In the genomic region with DNA sequence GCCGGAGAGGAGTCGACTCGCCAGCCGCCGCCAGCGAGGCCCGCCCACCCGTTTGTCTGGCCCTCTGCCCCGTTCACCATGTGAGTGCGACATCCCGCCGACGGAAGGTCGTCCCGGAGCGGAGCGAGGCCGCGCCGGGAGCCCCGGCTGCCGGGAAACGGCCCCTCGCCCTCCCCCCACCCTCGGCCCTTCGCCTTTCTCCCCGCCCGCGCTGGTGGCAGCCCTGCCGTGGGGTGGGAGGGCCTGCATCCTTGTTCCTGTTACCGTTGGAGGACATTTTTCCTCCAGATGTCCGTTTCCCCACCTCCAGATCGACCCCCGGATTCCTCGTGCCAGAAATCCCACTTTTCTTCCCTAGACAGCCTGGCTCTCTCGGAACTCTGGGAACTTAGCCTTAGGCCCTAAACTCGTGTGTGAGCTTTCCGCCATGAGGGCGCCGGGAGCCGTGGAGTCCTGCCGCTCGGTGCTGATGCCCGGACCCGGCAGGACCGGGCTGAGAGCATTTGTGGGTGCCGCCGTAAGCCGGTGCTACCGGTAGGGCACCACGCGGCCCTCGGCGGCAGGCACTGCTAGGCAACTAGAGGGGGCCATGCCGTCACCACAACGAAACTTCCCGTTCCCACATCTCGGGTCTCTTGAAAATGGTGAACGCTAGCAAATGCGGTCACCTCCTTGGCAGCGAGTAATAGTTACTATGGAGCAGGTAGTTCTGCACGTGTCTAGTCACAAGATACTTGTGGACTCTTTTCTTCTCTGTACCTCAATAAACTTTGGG, we compare ENCODE assay signal across 8 mouse cellular contexts. TPM values are rescaled to one million over a fixed set of nuclear protein-coding genes. Genes with fewer than 3 reads are reported as not detected.
A peak's percentile ranks its signal among the peaks of the same experiment; 100 is the strongest.
DNase-seq lines count a peak whose midpoint lies in the region; ATAC-seq and TF ChIP-seq lines count a peak whose summit lies in the region.

No protein-coding gene starts in this region.

- WGBS in embryonic facial prominence, embryonic 13.5 days = 0% methylated on average over 57 of the region's 62 CpGs
- WGBS in heart, embryonic 10.5 days = under 1% methylated on average over 54 of the region's 62 CpGs
- WGBS in kidney, embryonic 14.5 days = under 1% methylated on average over 58 of the region's 62 CpGs
- WGBS in liver, embryonic 13.5 days (ENCODE audit: insufficient replicate concordance) = under 1% methylated on average over 62 of the region's 62 CpGs
- WGBS in stomach, embryonic 16.5 days = under 1% methylated on average over 62 of the region's 62 CpGs

- H3K79me2 ChIP-seq in myocyte (ENCODE audit: control insufficient read depth, insufficient read depth) = peaks cover 52% of the 10 kb centered on the region

- peak; percentile 57 for DNase-seq in ovary, postnatal 36 days (ENCODE audit: low spot score)
- no peak for DNase-seq in ovary, postnatal 10 days (ENCODE audit: low spot score)
- peak; percentile 85 for DNase-seq in heart, embryonic 10.5 days (ENCODE audit: low spot score)
- peak; percentile 57 for DNase-seq in liver, embryonic 13.5 days

- TF ChIP-seq POLR2A in myocyte (IDR thresholded peaks at IDR 0.05; ENCODE audit: insufficient read length, low read depth) = peak; percentile 55

- H3K27ac ChIP-seq in embryonic facial prominence, embryonic 13.5 days = peak overlapping the region; percentile 99
- peak overlapping the region; percentile 97 for H3K27ac ChIP-seq in heart, embryonic 10.5 days
- H3K27ac ChIP-seq in kidney, embryonic 14.5 days (ENCODE audit: low read depth, low read length) = peak overlapping the region; percentile 93
- peak overlapping the region; percentile 97 for H3K27ac ChIP-seq in liver, embryonic 13.5 days
- peak overlapping the region; percentile 99 for H3K27ac ChIP-seq in stomach, embryonic 16.5 days (ENCODE audit: low read length)

- H3K27me3 ChIP-seq in embryonic facial prominence, embryonic 13.5 days = no peaks in the 10 kb centered on the region
- H3K27me3 ChIP-seq in heart, embryonic 10.5 days (ENCODE audit: insufficient read depth, poor library complexity, severe bottlenecking) = no peaks in the 10 kb centered on the region
- no peaks in the 10 kb centered on the region for H3K27me3 ChIP-seq in kidney, embryonic 14.5 days (ENCODE audit: control insufficient read depth, insufficient read depth, low read length)
- no peaks in the 10 kb centered on the region for H3K27me3 ChIP-seq in liver, embryonic 13.5 days
- H3K27me3 ChIP-seq in myocyte (ENCODE audit: control insufficient read depth, insufficient read depth, insufficient read length) = no peaks in the 10 kb centered on the region
- H3K27me3 ChIP-seq in stomach, embryonic 16.5 days (ENCODE audit: control insufficient read depth, insufficient read depth, low read length) = no peaks in the 10 kb centered on the region

- peaks cover 23% of the 10 kb centered on the region for H3K4me1 ChIP-seq in embryonic facial prominence, embryonic 13.5 days
- H3K4me1 ChIP-seq in heart, embryonic 10.5 days = peaks cover 11% of the 10 kb centered on the region; the same call in 1 of the 2 replicates
- peaks cover 6% of the 10 kb centered on the region; the same call in 1 of the 2 replicates for H3K4me1 ChIP-seq in kidney, embryonic 14.5 days (ENCODE audit: control insufficient read depth, insufficient read depth, low read length)
- peaks cover 49% of the 10 kb centered on the region for H3K4me1 ChIP-seq in liver, embryonic 13.5 days (replicated peaks)
- peaks cover 12% of the 10 kb centered on the region for H3K4me1 ChIP-seq in stomach, embryonic 16.5 days (ENCODE audit: control insufficient read depth, insufficient read depth, low read length)

- peaks cover 15% of the 10 kb centered on the region for H3K36me3 ChIP-seq in embryonic facial prominence, embryonic 13.5 days
- peaks cover 21% of the 10 kb centered on the region for H3K36me3 ChIP-seq in heart, embryonic 10.5 days
- H3K36me3 ChIP-seq in kidney, embryonic 14.5 days (ENCODE audit: control insufficient read depth, insufficient read depth, low read length) = peaks cover 10% of the 10 kb centered on the region; the same call in 1 of the 2 replicates
- peaks cover 11% of the 10 kb centered on the region for H3K36me3 ChIP-seq in liver, embryonic 13.5 days
- no peaks in the 10 kb centered on the region for H3K36me3 ChIP-seq in myocyte (ENCODE audit: control insufficient read depth, insufficient read depth)
- no peaks in the 10 kb centered on the region for H3K36me3 ChIP-seq in stomach, embryonic 16.5 days (ENCODE audit: control insufficient read depth, insufficient read depth, low read length)

- peak overlapping the region; percentile 76 for H3K4me2 ChIP-seq in embryonic facial prominence, embryonic 13.5 days
- peak overlapping the region; percentile 53 for H3K4me2 ChIP-seq in kidney, embryonic 14.5 days (replicated peaks; ENCODE audit: low read depth, low read length)
- H3K4me2 ChIP-seq in liver, embryonic 13.5 days = peak overlapping the region; percentile 96
- H3K4me2 ChIP-seq in myocyte (ENCODE audit: low read depth) = peak overlapping the region; percentile 93
- H3K4me2 ChIP-seq in stomach, embryonic 16.5 days (ENCODE audit: low read depth, low read length) = peak overlapping the region; percentile 60

- ATAC-seq in embryonic facial prominence, embryonic 13.5 days (ENCODE audit: insufficient number of reproducible peaks, insufficient read depth, low FRiP score, low TSS enrichment, low read depth) = peak; percentile 17; the same call in 1 of the 2 replicates
- peak; percentile 25 for ATAC-seq in kidney, embryonic 14.5 days (ENCODE audit: low FRiP score, low TSS enrichment)
- ATAC-seq in liver, embryonic 13.5 days (ENCODE audit: low read depth) = peak; percentile 45
- peak; percentile 52 for ATAC-seq in stomach, embryonic 16.5 days (ENCODE audit: insufficient read depth, low FRiP score)

- H3K9me3 ChIP-seq in embryonic facial prominence, embryonic 13.5 days = no peaks in the 10 kb centered on the region
- no peaks in the 10 kb centered on the region for H3K9me3 ChIP-seq in heart, embryonic 10.5 days
- no peaks in the 10 kb centered on the region for H3K9me3 ChIP-seq in kidney, embryonic 14.5 days (ENCODE audit: control insufficient read depth, low read length)
- H3K9me3 ChIP-seq in liver, embryonic 13.5 days (replicated peaks) = no peaks in the 10 kb centered on the region
- no peaks in the 10 kb centered on the region for H3K9me3 ChIP-seq in stomach, embryonic 16.5 days (replicated peaks; ENCODE audit: control insufficient read depth, low read length)

- peak overlapping the region; percentile 99 for H3K4me3 ChIP-seq in embryonic facial prominence, embryonic 13.5 days
- H3K4me3 ChIP-seq in heart, embryonic 10.5 days = peak overlapping the region; percentile 98
- peak overlapping the region; percentile 98 for H3K4me3 ChIP-seq in kidney, embryonic 14.5 days (ENCODE audit: low read length)
- H3K4me3 ChIP-seq in liver, embryonic 13.5 days (replicated peaks) = peak overlapping the region; percentile 78
- peak overlapping the region; percentile 83 for H3K4me3 ChIP-seq in myocyte
- peak overlapping the region; percentile 98 for H3K4me3 ChIP-seq in stomach, embryonic 16.5 days (replicated peaks; ENCODE audit: low read length)

- H3K9ac ChIP-seq in embryonic facial prominence, embryonic 13.5 days = peak overlapping the region; percentile 96
- peak overlapping the region; percentile 89 for H3K9ac ChIP-seq in kidney, embryonic 14.5 days (ENCODE audit: low read depth, low read length)
- peak overlapping the region; percentile 91 for H3K9ac ChIP-seq in liver, embryonic 13.5 days
- H3K9ac ChIP-seq in stomach, embryonic 16.5 days (ENCODE audit: low read length) = peak overlapping the region; percentile 98

- peak overlapping the region; percentile 60 for H3ac ChIP-seq in myocyte (ENCODE audit: control insufficient read depth, insufficient read length)

RNA-seq across cellular contexts. Expression of gene Ptges3, which starts 0.6 kb away (rescaled TPM):
- polyA plus RNA-seq in embryonic facial prominence, embryonic 13.5 days (2015; fragmentation: Nextera tagmentation; extraction: Ambion mirVana) = 537 and 556 TPM in 2 replicates
- polyA plus RNA-seq in heart, embryonic 10.5 days (2016; fragmentation: Nextera tagmentation; extraction: Ambion mirVana) = 403 and 465 TPM in 2 replicates
- 566 and 622 TPM in 2 replicates for polyA plus RNA-seq in kidney, embryonic 14.5 days (2014; fragmentation: Nextera tagmentation; extraction: Ambion mirVana)
- polyA plus RNA-seq in liver, embryonic 13.5 days (2015; fragmentation: Nextera tagmentation; extraction: Ambion mirVana) = 380 and 439 TPM in 2 replicates
- 84.3 TPM for polyA plus RNA-seq in myocyte (2012; fragmentation: generic; extraction: Trizol)
- 374 and 406 TPM in 2 replicates for polyA plus RNA-seq in stomach, embryonic 16.5 days (2015; fragmentation: Nextera tagmentation; extraction: Ambion mirVana)

RNA-seq across cellular contexts. Expression of gene Atp5b, which starts 23.7 kb away (rescaled TPM):
- 1,953 and 2,050 TPM in 2 replicates for polyA plus RNA-seq in embryonic facial prominence, embryonic 13.5 days (2015; fragmentation: Nextera tagmentation; extraction: Ambion mirVana)
- polyA plus RNA-seq in heart, embryonic 10.5 days (2016; fragmentation: Nextera tagmentation; extraction: Ambion mirVana) = 3,536 and 4,735 TPM in 2 replicates
- 2,294 and 2,764 TPM in 2 replicates for polyA plus RNA-seq in kidney, embryonic 14.5 days (2014; fragmentation: Nextera tagmentation; extraction: Ambion mirVana)
- 2,036 and 2,215 TPM in 2 replicates for polyA plus RNA-seq in liver, embryonic 13.5 days (2015; fragmentation: Nextera tagmentation; extraction: Ambion mirVana)
- 3,270 TPM for polyA plus RNA-seq in myocyte (2012; fragmentation: generic; extraction: Trizol)
- 2,507 and 2,568 TPM in 2 replicates for polyA plus RNA-seq in stomach, embryonic 16.5 days (2015; fragmentation: Nextera tagmentation; extraction: Ambion mirVana)

RNA-seq across cellular contexts. Expression of gene Naca, which starts 24.0 kb away (rescaled TPM):
- polyA plus RNA-seq in embryonic facial prominence, embryonic 13.5 days (2015; fragmentation: Nextera tagmentation; extraction: Ambion mirVana) = 789 and 900 TPM in 2 replicates
- polyA plus RNA-seq in heart, embryonic 10.5 days (2016; fragmentation: Nextera tagmentation; extraction: Ambion mirVana) = 639 and 790 TPM in 2 replicates
- 967 and 1,287 TPM in 2 replicates for polyA plus RNA-seq in kidney, embryonic 14.5 days (2014; fragmentation: Nextera tagmentation; extraction: Ambion mirVana)
- 599 and 646 TPM in 2 replicates for polyA plus RNA-seq in liver, embryonic 13.5 days (2015; fragmentation: Nextera tagmentation; extraction: Ambion mirVana)
- 870 TPM for polyA plus RNA-seq in myocyte (2012; fragmentation: generic; extraction: Trizol)
- polyA plus RNA-seq in stomach, embryonic 16.5 days (2015; fragmentation: Nextera tagmentation; extraction: Ambion mirVana) = 625 and 721 TPM in 2 replicates

RNA-seq across cellular contexts. Expression of gene Baz2a, which starts 32.0 kb away (rescaled TPM):
- polyA plus RNA-seq in embryonic facial prominence, embryonic 13.5 days (2015; fragmentation: Nextera tagmentation; extraction: Ambion mirVana) = 10.9 and 11.4 TPM in 2 replicates
- polyA plus RNA-seq in heart, embryonic 10.5 days (2016; fragmentation: Nextera tagmentation; extraction: Ambion mirVana) = 10.1 and 12.0 TPM in 2 replicates
- 17.6 and 33.7 TPM in 2 replicates for polyA plus RNA-seq in kidney, embryonic 14.5 days (2014; fragmentation: Nextera tagmentation; extraction: Ambion mirVana)
- 5.8 and 6.7 TPM in 2 replicates for polyA plus RNA-seq in liver, embryonic 13.5 days (2015; fragmentation: Nextera tagmentation; extraction: Ambion mirVana)
- polyA plus RNA-seq in myocyte (2012; fragmentation: generic; extraction: Trizol) = 12.7 TPM
- 8.3 and 10.0 TPM in 2 replicates for polyA plus RNA-seq in stomach, embryonic 16.5 days (2015; fragmentation: Nextera tagmentation; extraction: Ambion mirVana)

RNA-seq across cellular contexts. Expression of gene Prim1, which starts 44.4 kb away (rescaled TPM):
- 92.1 and 92.2 TPM in 2 replicates for polyA plus RNA-seq in embryonic facial prominence, embryonic 13.5 days (2015; fragmentation: Nextera tagmentation; extraction: Ambion mirVana)
- polyA plus RNA-seq in heart, embryonic 10.5 days (2016; fragmentation: Nextera tagmentation; extraction: Ambion mirVana) = 66.7 and 80.5 TPM in 2 replicates
- 98.1 and 100.0 TPM in 2 replicates for polyA plus RNA-seq in kidney, embryonic 14.5 days (2014; fragmentation: Nextera tagmentation; extraction: Ambion mirVana)
- polyA plus RNA-seq in liver, embryonic 13.5 days (2015; fragmentation: Nextera tagmentation; extraction: Ambion mirVana) = 87.0 and 99.1 TPM in 2 replicates
- polyA plus RNA-seq in myocyte (2012; fragmentation: generic; extraction: Trizol) = 9.1 TPM
- polyA plus RNA-seq in stomach, embryonic 16.5 days (2015; fragmentation: Nextera tagmentation; extraction: Ambion mirVana) = 64.6 and 68.4 TPM in 2 replicates
